Mouse (Mus musculus): ENCODE data around the gene Mdm4.

DNA sequence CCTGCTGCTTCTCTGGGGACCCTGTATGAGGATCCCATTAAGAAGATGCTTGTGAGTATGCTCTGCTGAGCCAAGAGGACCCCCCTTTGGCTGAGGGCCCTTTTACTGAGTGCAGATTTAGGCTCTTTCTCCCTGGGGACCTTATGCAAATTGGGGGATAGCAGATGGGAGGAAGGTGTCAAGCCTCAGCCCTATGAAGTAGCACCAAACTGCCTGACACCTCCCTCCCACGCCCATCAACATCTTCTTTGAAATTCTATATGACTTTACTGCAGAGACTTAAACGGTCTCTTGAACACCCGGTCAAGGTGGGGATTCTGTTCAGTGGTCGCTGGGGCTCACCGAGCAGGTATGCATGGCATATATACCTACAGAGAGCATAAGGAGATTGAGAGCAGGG, 22.7 kb upstream of the Mdm4 start:
- TF ChIP-seq POLR2A (IDR thresholded peaks at IDR 0.05; ENCODE audit: control insufficient read depth, low read depth, low read length) (no peak), CTCF (IDR thresholded peaks at IDR 0.05; ENCODE audit: control insufficient read depth, insufficient read depth, insufficient replicate concordance, low read depth, low read length) (no peak)
